Mouse (Mus musculus) stomach, embryonic 14.5 days (tissue): ENCODE measurements around the gene Il12rb1. TPM values are rescaled to one million over a fixed set of nuclear protein-coding genes. Genes with fewer than 3 reads are reported as not detected.
A peak's percentile ranks its signal among the peaks of the same experiment; 100 is the strongest.

Experiments used
- ATAC-seq: fragments of 200-750 bp; cut with Nextera tagmentation; 2 replicates; pipeline ENCODE4 v1.8.0; 2017; ENCODE audit warnings: low read depth, moderate TSS enrichment; ENCODE audit not compliant: insufficient number of reproducible peaks, insufficient read depth, low FRiP score
- H3K27ac ChIP-seq: fragments of 300-500 bp; sonication (generic); 2 replicates; pipeline ENCODE4 v1.5.1; 2014; ENCODE audit warnings: mild to moderate bottlenecking, low read length, moderate library complexity, mixed read lengths
- H3K27me3 ChIP-seq: fragments of 300-500 bp; sonication (generic); 2 replicates; pipeline ENCODE4 v1.6.1; 2014; ENCODE audit warnings: low read length, control low read depth, mixed read lengths; ENCODE audit not compliant: control insufficient read depth, insufficient read depth
- H3K36me3 ChIP-seq: fragments of 300-500 bp; sonication (generic); 2 replicates; pipeline ENCODE4 v1.6.1; 2014; ENCODE audit warnings: mild to moderate bottlenecking, control low read depth, low read length, moderate library complexity, mixed read lengths; ENCODE audit not compliant: control insufficient read depth, insufficient read depth
- H3K4me1 ChIP-seq: fragments of 300-500 bp; sonication (generic); 2 replicates; pipeline ENCODE4 v1.6.1; 2014; ENCODE audit warnings: low read length, control low read depth, mixed read lengths; ENCODE audit not compliant: control insufficient read depth, insufficient read depth
- H3K4me2 ChIP-seq: fragments of 300-500 bp; sonication (generic); replicated peaks from 2 replicates; pipeline ENCODE4 v1.6.1; 2014; ENCODE audit warnings: low read depth, low read length, control low read depth
- H3K4me3 ChIP-seq: fragments of 300-500 bp; sonication (generic); 2 replicates; pipeline ENCODE4 v1.5.1; 2014; ENCODE audit warnings: low read depth, low read length, control low read depth
- H3K9ac ChIP-seq: fragments of 300-500 bp; sonication (generic); replicated peaks from 2 replicates; pipeline ENCODE4 v1.6.1; 2014; ENCODE audit warnings: low read depth, mild to moderate bottlenecking, control low read depth, low read length, moderate library complexity, mixed read lengths
- H3K9me3 ChIP-seq: fragments of 300-500 bp; sonication (generic); 2 replicates; pipeline ENCODE4 v1.6.1; 2016; ENCODE audit warnings: low read depth, low read length, control low read depth; ENCODE audit not compliant: control insufficient read depth
- WGBS: fragments of 180-500 bp; shearing (Covaris S2); extraction: QIAGEN DNeasy Blood & Tissue Kit; methylation state at CpG from one replicate; pipeline ENCODE4 v1.1.7; 2014; 5-methylcytosine and 5-hydroxymethylcytosine counted together
- polyA plus RNA-seq: library from polyadenylated mRNA; unstranded; fragments of >200 nt; fragmentation: Nextera tagmentation; extraction: Ambion mirVana; gene quantifications from 2 replicates; pipeline ENCODE4 v1.2.1, GENCODE M21; 2014

Il12rb1 gene
- polyA plus RNA-seq, 1 experiment from 2014 or later = not detected

- Histone ChIP-seq H3K4me2 (no peak overlapping the region), H3K27ac (no peak overlapping the region), H3K27me3 (no peaks in the 10 kb centered on the region), H3K9ac (no peak overlapping the region), H3K4me3 (no peak overlapping the region), H3K36me3 (no peaks in the 10 kb centered on the region; the same call in 1 of the 2 replicates), H3K4me1 (no peaks in the 10 kb centered on the region), H3K9me3 (no peaks in the 10 kb centered on the region)
- WGBS = 78% methylated on average over 8 of the region's 8 CpGs
- no peak for ATAC-seq
Measured at GRCm38 (mm10) chr8:70831517-70831916, 23.3 kb downstream of the Il12rb1 start.

DNA sequence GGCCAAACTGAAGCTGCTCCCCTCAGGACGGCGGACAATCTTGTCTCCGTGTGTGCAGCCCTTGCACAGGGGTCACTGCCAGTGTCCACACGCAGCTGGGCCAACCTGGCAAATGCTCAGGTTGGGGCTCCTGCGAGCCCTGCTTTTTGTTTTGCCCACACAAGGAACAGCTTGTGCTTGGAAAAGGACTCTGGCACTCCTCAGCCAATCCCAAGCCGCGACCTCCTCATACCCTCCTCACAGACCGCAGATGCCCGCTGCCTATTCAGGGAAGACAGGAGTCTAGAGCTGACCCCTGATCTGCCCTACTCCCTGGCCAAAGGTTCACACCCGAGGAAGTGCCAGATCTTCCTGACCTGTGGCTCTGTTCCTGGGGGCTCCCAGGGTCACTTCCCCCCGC lies 24.1 kb downstream of the Il12rb1 start:
- H3K4me1 ChIP-seq = no peaks in the 10 kb centered on the region
- H3K4me2 ChIP-seq = no peak overlapping the region
- WGBS = 70% methylated on average over 11 of the region's 11 CpGs
- H3K27me3 ChIP-seq = no peaks in the 10 kb centered on the region
- H3K9me3 ChIP-seq = no peaks in the 10 kb centered on the region
- no peak overlapping the region for H3K4me3 ChIP-seq
- H3K36me3 ChIP-seq = no peaks in the 10 kb centered on the region; the same call in 1 of the 2 replicates
- no peak for ATAC-seq
- H3K27ac ChIP-seq = no peak overlapping the region
- no peak overlapping the region for H3K9ac ChIP-seq

DNA sequence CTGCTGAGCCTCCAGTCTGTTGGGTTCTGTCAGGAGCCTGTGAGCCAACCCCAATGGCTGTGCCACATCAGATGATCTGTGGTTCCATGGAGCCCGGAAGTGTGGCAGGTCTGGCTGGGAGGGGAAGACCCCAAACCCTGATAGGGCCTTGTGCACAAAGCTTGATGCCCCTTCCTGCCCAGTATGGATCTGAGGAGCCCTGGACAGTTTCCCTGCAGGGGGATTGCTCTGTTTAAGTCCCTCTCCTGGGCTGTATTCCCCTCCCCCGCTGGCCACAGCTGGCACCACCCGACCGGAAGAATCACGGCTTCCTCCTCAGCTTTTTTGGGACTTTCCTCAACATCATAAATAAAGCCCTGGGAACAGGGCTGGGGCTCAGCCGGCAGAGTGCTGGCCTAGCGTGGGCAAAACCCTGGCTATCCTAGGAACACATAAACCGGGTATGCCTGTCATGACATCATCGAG lies 24.8 kb downstream of the Il12rb1 start:
- no peak overlapping the region for H3K9ac ChIP-seq
- 45% methylated on average over 9 of the region's 9 CpGs for WGBS
- H3K4me1 ChIP-seq = no peaks in the 10 kb centered on the region
- H3K4me3 ChIP-seq = no peak overlapping the region
- no peaks in the 10 kb centered on the region for H3K9me3 ChIP-seq
- no peaks in the 10 kb centered on the region for H3K27me3 ChIP-seq
- H3K27ac ChIP-seq = no peak overlapping the region
- ATAC-seq = no peak
- H3K4me2 ChIP-seq = no peak overlapping the region
- H3K36me3 ChIP-seq = no peaks in the 10 kb centered on the region; the same call in 1 of the 2 replicates

DNA sequence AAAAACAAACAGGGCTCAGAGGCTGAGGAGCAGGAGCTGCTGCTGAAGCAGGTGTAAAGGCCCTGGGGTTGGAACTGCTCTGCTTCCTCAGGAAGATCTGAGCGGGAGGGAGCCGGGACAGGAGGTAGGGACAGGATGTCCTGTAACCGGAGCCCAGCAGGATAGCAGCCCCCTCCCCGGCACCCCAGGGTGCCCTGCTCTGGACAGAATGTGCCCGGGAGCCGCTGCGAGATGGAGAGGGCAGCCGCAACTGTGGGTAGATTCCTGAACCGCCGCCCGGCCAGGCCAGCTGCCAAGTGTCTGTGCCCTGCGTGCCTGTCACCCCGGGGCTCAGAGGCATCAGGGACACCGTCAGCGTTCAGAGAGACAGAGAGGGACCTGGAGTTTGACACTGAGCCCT lies 25.3 kb downstream of the Il12rb1 start:
- WGBS = 57% methylated on average over 15 of the region's 15 CpGs
- Histone ChIP-seq H3K36me3 (no peaks in the 10 kb centered on the region; the same call in 1 of the 2 replicates), H3K27ac (no peak overlapping the region), H3K9ac (no peak overlapping the region), H3K4me3 (no peak overlapping the region), H3K27me3 (no peaks in the 10 kb centered on the region), H3K9me3 (no peaks in the 10 kb centered on the region), H3K4me2 (no peak overlapping the region), H3K4me1 (no peaks in the 10 kb centered on the region)
- no peak for ATAC-seq

DNA sequence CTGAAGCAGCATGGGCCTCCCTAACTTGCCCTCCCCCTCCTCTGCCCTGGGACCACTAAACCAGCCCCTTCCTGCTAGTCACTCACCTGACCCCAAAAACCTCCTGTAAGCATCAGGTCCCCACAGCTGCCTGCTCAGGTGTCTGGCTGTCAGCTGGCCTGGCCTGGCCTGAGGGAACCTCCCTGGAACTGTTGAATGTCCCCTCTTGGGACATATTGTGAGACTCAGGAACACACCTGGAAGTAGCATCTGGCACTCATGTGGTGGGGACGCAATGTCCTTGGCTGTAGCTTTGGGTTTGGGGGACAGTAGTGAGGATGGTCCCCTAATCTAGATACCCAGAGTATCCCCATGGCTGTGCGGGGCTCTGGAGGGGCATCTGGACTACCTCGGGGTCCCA lies 25.8 kb downstream of the Il12rb1 start:
- no peak overlapping the region for H3K27ac ChIP-seq

DNA sequence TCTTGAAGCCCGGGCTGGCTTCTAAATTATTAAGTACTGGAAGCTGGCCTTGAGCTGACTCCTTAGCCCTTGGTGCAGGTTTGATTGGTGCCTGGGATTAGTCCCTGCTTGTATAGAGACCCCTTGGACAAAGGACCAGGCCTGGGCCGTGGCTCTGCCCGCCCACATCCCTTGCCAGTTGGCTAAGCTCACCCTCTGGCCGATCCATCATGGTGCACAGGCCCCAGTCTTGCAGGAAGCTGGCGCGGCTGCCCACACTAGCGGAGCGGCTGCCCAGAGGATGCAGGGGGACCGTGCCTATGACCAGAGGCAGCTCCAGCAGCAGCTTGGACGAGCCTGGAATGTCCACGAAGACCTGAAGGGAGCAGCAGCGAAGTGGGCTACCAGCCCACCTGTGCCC lies 28.4 kb downstream of the Il12rb1 start:
- no peak overlapping the region for H3K9ac ChIP-seq
- no peak overlapping the region for H3K4me2 ChIP-seq
- H3K4me3 ChIP-seq = no peak overlapping the region
- no peaks in the 10 kb centered on the region for H3K27me3 ChIP-seq
- no peak for ATAC-seq
- H3K9me3 ChIP-seq = no peaks in the 10 kb centered on the region
- WGBS = 92% methylated on average over 12 of the region's 12 CpGs
- H3K36me3 ChIP-seq = no peaks in the 10 kb centered on the region; the same call in 1 of the 2 replicates
- peaks cover 5% of the 10 kb centered on the region; the same call in 1 of the 2 replicates for H3K4me1 ChIP-seq
- no peak overlapping the region for H3K27ac ChIP-seq

More for the DNA sequence above, 25.8 kb downstream of the Il12rb1 start:
- Histone ChIP-seq H3K36me3 (no peaks in the 10 kb centered on the region; the same call in 1 of the 2 replicates), H3K27me3 (no peaks in the 10 kb centered on the region), H3K9ac (no peak overlapping the region), H3K4me3 (no peak overlapping the region), H3K9me3 (no peaks in the 10 kb centered on the region), H3K4me2 (no peak overlapping the region), H3K4me1 (no peaks in the 10 kb centered on the region)
- ATAC-seq = no peak
- 90% methylated on average over 3 of the region's 3 CpGs for WGBS

DNA sequence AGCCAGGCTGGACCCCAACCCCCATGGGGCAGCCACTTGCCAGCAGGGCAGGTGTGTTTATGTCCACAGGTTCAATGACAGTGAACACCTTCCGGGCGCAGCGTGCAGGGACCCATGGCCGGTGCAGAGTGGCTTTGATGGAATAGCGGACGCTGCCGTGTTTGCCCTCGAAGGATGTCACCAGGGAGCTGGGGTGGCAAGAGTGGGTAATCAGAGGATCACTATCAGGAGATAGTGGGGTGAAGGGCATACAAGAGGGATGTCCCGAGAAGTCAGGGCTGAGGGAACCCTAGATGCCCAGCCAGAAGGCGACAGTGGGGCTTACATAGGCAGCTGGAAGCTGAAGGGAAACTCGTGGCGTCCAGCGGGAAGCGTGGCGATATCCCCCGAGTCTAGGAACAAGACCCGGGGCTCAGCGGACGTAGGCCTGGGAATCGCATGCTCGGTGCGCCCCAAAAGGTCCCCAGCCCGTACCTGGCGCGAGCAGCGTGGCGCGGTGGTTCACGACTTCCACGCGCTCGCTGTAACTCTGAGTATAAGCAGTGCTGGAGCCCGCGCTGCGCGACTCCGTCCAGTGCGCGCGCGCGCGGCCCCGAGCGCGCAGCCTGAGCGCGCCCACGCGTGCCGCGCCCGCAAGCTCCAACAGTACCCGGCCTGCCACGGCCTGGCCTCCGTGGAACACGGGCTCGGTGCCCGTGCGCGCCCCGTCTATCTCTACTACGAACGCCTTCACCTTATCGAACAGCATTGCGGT lies 30.6 kb downstream of the Il12rb1 start:
- H3K27me3 ChIP-seq = no peaks in the 10 kb centered on the region
- peaks cover 5% of the 10 kb centered on the region; the same call in 1 of the 2 replicates for H3K4me1 ChIP-seq
- H3K9ac ChIP-seq = peak overlapping the region; percentile 69
- H3K4me2 ChIP-seq = peak overlapping the region; percentile 66
- H3K36me3 ChIP-seq = no peaks in the 10 kb centered on the region; the same call in 1 of the 2 replicates
- peak overlapping the region; percentile 88; the same call in 1 of the 2 replicates for H3K27ac ChIP-seq
- 1% methylated on average over 66 of the region's 66 CpGs for WGBS
- ATAC-seq = peak; percentile 10
- no peaks in the 10 kb centered on the region for H3K9me3 ChIP-seq
- H3K4me3 ChIP-seq = peak overlapping the region; percentile 51

GRCm38 (mm10) chr8:70839408-70840351 lies 31.4 kb downstream of the Il12rb1 start, which contains the start of gene Arrdc2:
Gene Arrdc2, minus strand, starts transcription at chr8:70839720.
- 2% methylated on average over 55 of the region's 55 CpGs for WGBS
- H3K36me3 ChIP-seq = no peaks in the 10 kb centered on the region; the same call in 1 of the 2 replicates
- peak within 1 kb of the TSS; percentile 51 for H3K4me3 ChIP-seq
- peak within 1 kb of the TSS; percentile 69 for H3K9ac ChIP-seq
- H3K4me2 ChIP-seq = peak within 1 kb of the TSS; percentile 66
- H3K4me1 ChIP-seq = peaks cover 5% of the 10 kb centered on the region; the same call in 1 of the 2 replicates
- peak; percentile 96 for ATAC-seq
- peak within 1 kb of the TSS; percentile 88; the same call in 1 of the 2 replicates for H3K27ac ChIP-seq
- no peaks in the 10 kb centered on the region for H3K27me3 ChIP-seq
- H3K9me3 ChIP-seq = no peaks in the 10 kb centered on the region
